ENCODE assay signal across 14 mouse cellular contexts in the genomic region with DNA sequence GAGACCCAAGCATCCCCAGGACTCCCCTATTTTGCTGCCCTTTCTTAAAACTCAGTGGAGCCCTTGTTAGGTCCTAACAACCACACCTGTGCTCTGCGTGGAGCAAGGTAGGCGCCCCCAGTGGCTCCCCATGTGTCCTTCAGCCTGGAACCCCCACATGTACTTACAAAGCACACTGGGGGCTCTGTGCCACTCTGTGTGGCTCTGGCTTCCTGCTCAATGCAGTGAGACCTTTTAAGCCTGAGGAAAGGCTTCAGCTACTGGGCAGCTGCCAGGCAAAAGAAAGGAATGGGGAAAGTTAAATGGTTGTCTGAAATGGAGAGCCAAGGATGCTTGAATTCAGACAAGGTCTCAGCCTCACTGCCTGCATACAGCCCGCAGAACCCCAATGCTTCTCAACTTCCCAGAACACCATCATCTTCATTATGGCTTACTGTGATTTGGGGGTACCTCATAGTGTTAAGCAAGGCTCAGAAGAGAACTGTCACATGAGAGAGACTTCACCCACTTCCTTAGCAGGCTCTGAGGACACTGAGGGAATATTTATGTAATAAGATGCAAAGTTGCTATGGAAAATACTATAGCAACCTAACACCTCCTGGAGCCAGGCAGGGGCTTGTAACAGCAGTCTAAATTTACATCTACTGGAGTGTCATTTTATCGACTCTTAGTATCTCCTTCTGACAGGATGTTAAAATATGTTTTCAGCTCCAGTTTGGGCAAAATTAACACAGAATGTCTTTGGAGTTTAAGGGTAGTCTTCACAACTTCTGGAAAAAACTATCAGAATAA.
DNase-seq lines count a peak whose midpoint lies in the region; ATAC-seq and TF ChIP-seq lines count a peak whose summit lies in the region.
"Had no signal": no experiment of that assay in that cellular context is flagged by ENCODE, and none has a peak within 500 bp of the region (broad histone marks: within the 10 kb centered on the region; RNA-seq: fewer than 3 reads in every experiment).

No protein-coding gene starts in this region.

- H3K9me3 ChIP-seq in forebrain, embryonic 12.5 days, result no peaks in the 10 kb centered on the region
- H3K9me3 ChIP-seq in forebrain, embryonic 11.5 days (ENCODE audit: control insufficient read depth, low read length), result no peaks in the 10 kb centered on the region
- H3K9me3 ChIP-seq in forebrain, postnatal 0 days (ENCODE audit: low read length), result no peaks in the 10 kb centered on the region
- no peaks in the 10 kb centered on the region for H3K9me3 ChIP-seq in neural tube, embryonic 15.5 days (replicated peaks)
- H3K9me3 ChIP-seq: embryonic facial prominence, embryonic 15.5 days had no signal

- peaks cover 23% of the 10 kb centered on the region for H3K4me1 ChIP-seq in forebrain, embryonic 12.5 days
- no peaks in the 10 kb centered on the region; the same call in 1 of the 2 replicates for H3K4me1 ChIP-seq in forebrain, embryonic 11.5 days (replicated peaks; ENCODE audit: control insufficient read depth, insufficient read depth, low read length)
- peaks cover 5% of the 10 kb centered on the region; the same call in 1 of the 2 replicates for H3K4me1 ChIP-seq in forebrain, postnatal 0 days (ENCODE audit: insufficient read depth)
- peaks cover 9% of the 10 kb centered on the region for H3K4me1 ChIP-seq in neural tube, embryonic 15.5 days

- no peak overlapping the region for H3K4me2 ChIP-seq in forebrain, embryonic 12.5 days
- no peak overlapping the region for H3K4me2 ChIP-seq in forebrain, embryonic 11.5 days (ENCODE audit: low read depth, low read length, severe bottlenecking)
- no peak overlapping the region for H3K4me2 ChIP-seq in forebrain, postnatal 0 days (ENCODE audit: low read depth)
- no peak overlapping the region for H3K4me2 ChIP-seq in neural tube, embryonic 15.5 days
- H3K4me2 ChIP-seq: embryonic facial prominence, embryonic 15.5 days had no signal

- H3K27ac ChIP-seq in forebrain, embryonic 12.5 days, result 0 out of 2 replicates have a peak overlapping the region, but pooled peaks have one; percentile 31
- no peak overlapping the region for H3K27ac ChIP-seq in forebrain, embryonic 11.5 days (ENCODE audit: low read depth, low read length)
- H3K27ac ChIP-seq in forebrain, postnatal 0 days (ENCODE audit: low read depth, low read length), result peak overlapping the region; percentile 16; the same call in 1 of the 2 replicates
- H3K27ac ChIP-seq in neural tube, embryonic 15.5 days (replicated peaks), result 0 out of 2 replicates have a peak overlapping the region, but pooled peaks have one; percentile 14
- H3K27ac ChIP-seq: embryonic facial prominence, embryonic 15.5 days had no signal

- H3K27me3 ChIP-seq in forebrain, embryonic 12.5 days, result 0 out of 2 replicates have a peak, but pooled peaks cover 3% of the 10 kb centered on the region
- no peaks in the 10 kb centered on the region for H3K27me3 ChIP-seq in forebrain, embryonic 11.5 days (ENCODE audit: control insufficient read depth, insufficient read depth, low read length)
- no peaks in the 10 kb centered on the region for H3K27me3 ChIP-seq in forebrain, postnatal 0 days (ENCODE audit: insufficient read depth, low read length)
- no peaks in the 10 kb centered on the region for H3K27me3 ChIP-seq in neural tube, embryonic 15.5 days (replicated peaks)
- H3K27me3 ChIP-seq: embryonic facial prominence, embryonic 15.5 days had no signal

- no peaks in the 10 kb centered on the region for H3K36me3 ChIP-seq in forebrain, embryonic 12.5 days (replicated peaks)
- H3K36me3 ChIP-seq in forebrain, embryonic 11.5 days (ENCODE audit: control insufficient read depth, insufficient read depth, low read length), result no peaks in the 10 kb centered on the region
- no peaks in the 10 kb centered on the region for H3K36me3 ChIP-seq in forebrain, postnatal 0 days (ENCODE audit: insufficient read depth)
- no peaks in the 10 kb centered on the region for H3K36me3 ChIP-seq in neural tube, embryonic 15.5 days
- H3K36me3 ChIP-seq: embryonic facial prominence, embryonic 15.5 days had no signal

- no peak for ATAC-seq in forebrain, embryonic 12.5 days (ENCODE audit: low FRiP score)
- ATAC-seq in forebrain, embryonic 11.5 days (replicated peaks; ENCODE audit: low FRiP score), result no peak
- peak; percentile 85 for ATAC-seq in forebrain, postnatal 0 days
- peak; percentile 39; the same call in 1 of the 2 replicates for ATAC-seq in neural tube, embryonic 15.5 days (ENCODE audit: low FRiP score)

- peak; percentile 28; the same call in 1 of the 2 replicates for TF ChIP-seq CTCF in forebrain, postnatal 0 days (IDR thresholded peaks at IDR 0.05; ENCODE audit: low read depth)

- intact Hi-C loops in left cerebral cortex, postnatal 4 days (cut with DNase I), result no loop called here

- H3K4me3 ChIP-seq in forebrain, embryonic 12.5 days (replicated peaks), result no peak overlapping the region
- no peak overlapping the region for H3K4me3 ChIP-seq in forebrain, embryonic 11.5 days (ENCODE audit: low read depth, low read length)
- H3K4me3 ChIP-seq in forebrain, postnatal 0 days (ENCODE audit: low read depth, low read length), result no peak overlapping the region
- no peak overlapping the region for H3K4me3 ChIP-seq in neural tube, embryonic 15.5 days (replicated peaks)
- H3K4me3 ChIP-seq: embryonic facial prominence, embryonic 15.5 days had no signal

- 68% methylated on average over 4 of the region's 4 CpGs for WGBS in forebrain, embryonic 12.5 days
- WGBS in forebrain, embryonic 11.5 days, result 78% methylated on average over 4 of the region's 4 CpGs
- WGBS in forebrain, postnatal 0 days, result 41% methylated on average over 4 of the region's 4 CpGs
- 65% methylated on average over 4 of the region's 4 CpGs for WGBS in neural tube, embryonic 15.5 days

- no peak for DNase-seq in forebrain, embryonic 11.5 days (ENCODE audit: low spot score)
- DNase-seq in left cerebral cortex, adult 11 months (ENCODE audit: low spot score), result peak; percentile 36
- no peak for DNase-seq in left cerebral cortex, postnatal 4 days
- peak; percentile 48 for DNase-seq in forebrain, postnatal 0 days
- DNase-seq in ovary, adult 18-20 months (ENCODE audit: low spot score), result no peak
- no peak for DNase-seq in kidney, postnatal 4 days
- DNase-seq: adrenal gland, adult 2 months; cerebellum, postnatal 25 days; heart, postnatal 36 days; kidney, adult 2 months; lung, adult 2 months had no signal

- no peak overlapping the region for H3K9ac ChIP-seq in forebrain, embryonic 12.5 days
- no peak overlapping the region for H3K9ac ChIP-seq in forebrain, embryonic 11.5 days (ENCODE audit: low read length)
- H3K9ac ChIP-seq in forebrain, postnatal 0 days, result no peak overlapping the region
- H3K9ac ChIP-seq in neural tube, embryonic 15.5 days (replicated peaks), result no peak overlapping the region
- H3K9ac ChIP-seq: embryonic facial prominence, embryonic 15.5 days had no signal

Comparison
In these comparisons a context has a peak if more than half of its experiments do, and no peak if none do; other contexts are left out.
1. ATAC-seq: peak in forebrain, postnatal 0 days (single experiment) and neural tube, embryonic 15.5 days (single experiment); none in forebrain, embryonic 12.5 days (single experiment) and forebrain, embryonic 11.5 days (single experiment).
2. DNase-seq: peak in left cerebral cortex, adult 11 months (single experiment) and forebrain, postnatal 0 days (single experiment); none in forebrain, embryonic 11.5 days (single experiment), left cerebral cortex, postnatal 4 days (single experiment), ovary, adult 18-20 months (single experiment) and kidney, postnatal 4 days (0 of 2).